In genomic region chr6:145277138-145277763, GRCm38 (mm10) we compare ENCODE assay signal across 21 mouse cellular contexts. TPM values are rescaled to one million over a fixed set of nuclear protein-coding genes. Genes with fewer than 3 reads are reported as not detected.
DNase-seq lines count a peak whose midpoint lies in the region; ATAC-seq and TF ChIP-seq lines count a peak whose summit lies in the region.
"Had no signal": no experiment of that assay in that cellular context is flagged by ENCODE, and none has a peak within 500 bp of the region (broad histone marks: within the 10 kb centered on the region; RNA-seq: fewer than 3 reads in every experiment).

No protein-coding gene starts in this region.

- 0 out of 2 replicates have a peak, but pooled peaks cover 4% of the 10 kb centered on the region for H3K27me3 ChIP-seq in E14TG2a.4 (ENCODE audit: insufficient read depth, low read length)
- H3K27me3 ChIP-seq in liver, postnatal 0 days (ENCODE audit: insufficient read depth, low read length): no peaks in the 10 kb centered on the region
- no peaks in the 10 kb centered on the region for H3K27me3 ChIP-seq in lung, postnatal 0 days (replicated peaks; ENCODE audit: insufficient read depth, low read length)
- H3K27me3 ChIP-seq: embryonic facial prominence, embryonic 15.5 days; midbrain, embryonic 13.5 days had no signal

- 35% methylated on average over 9 of the region's 9 CpGs for WGBS in liver, postnatal 0 days (ENCODE audit: insufficient replicate concordance)
- 53% methylated on average over 9 of the region's 9 CpGs for WGBS in lung, adult 2 months
- 62% methylated on average over 9 of the region's 9 CpGs for WGBS in lung, postnatal 0 days

- TF ChIP-seq POLR2A in lung, adult 2 months (IDR thresholded peaks at IDR 0.05; ENCODE audit: borderline replicate concordance, extremely low read depth, low read depth, low read length): no peak

- intact Hi-C loops in gastrocnemius, adult 2 months (cut with DNase I): no loop called here

- peak overlapping the region; percentile 66 for H3K4me2 ChIP-seq in liver, postnatal 0 days (ENCODE audit: low read depth, low read length)
- no peak overlapping the region for H3K4me2 ChIP-seq in lung, postnatal 0 days (replicated peaks; ENCODE audit: low read depth, low read length)

- H3K4me3 ChIP-seq in gastrocnemius, adult 2 months: no peak overlapping the region
- H3K4me3 ChIP-seq in E14TG2a.4 (replicated peaks; ENCODE audit: low read length): peak overlapping the region; percentile 18
- H3K4me3 ChIP-seq in liver, postnatal 0 days (ENCODE audit: low read depth, low read length): no peak overlapping the region
- H3K4me3 ChIP-seq in lung, adult 2 months (replicated peaks; ENCODE audit: extremely low read depth, low read depth, low read length): no peak overlapping the region
- no peak overlapping the region for H3K4me3 ChIP-seq in lung, postnatal 0 days (ENCODE audit: low read depth, low read length)
- H3K4me3 ChIP-seq: heart, adult 2 months; midbrain, embryonic 13.5 days had no signal

- no peaks in the 10 kb centered on the region for H3K36me3 ChIP-seq in E14TG2a.4 (ENCODE audit: insufficient read depth, low read length)
- no peaks in the 10 kb centered on the region for H3K36me3 ChIP-seq in liver, postnatal 0 days (replicated peaks; ENCODE audit: insufficient read depth, low read length)
- no peaks in the 10 kb centered on the region for H3K36me3 ChIP-seq in lung, postnatal 0 days (ENCODE audit: insufficient read depth, low read length)
- H3K36me3 ChIP-seq: embryonic facial prominence, embryonic 15.5 days; forebrain, embryonic 10.5 days; midbrain, embryonic 13.5 days had no signal

- peak; percentile 12; the same call in 1 of the 2 replicates for ATAC-seq in common myeloid progenitor, adult 5-6 weeks (replicated peaks; ENCODE audit: low read depth, poor library complexity, severe bottlenecking)
- no peak for ATAC-seq in liver, postnatal 0 days
- ATAC-seq in inflammation-experienced regulatory T-cells, adult 6 months: no peak
- ATAC-seq in lung, postnatal 0 days: no peak
- ATAC-seq: midbrain, embryonic 13.5 days had no signal

- no peak for TF ChIP-seq CTCF in gastrocnemius, adult 2 months (IDR thresholded peaks at IDR 0.05)
- no peak for TF ChIP-seq CTCF in E14TG2a.4 (conservative IDR thresholded peaks at IDR 0.05; ENCODE audit: low read length)
- no peak for TF ChIP-seq CTCF in liver, postnatal 0 days (IDR thresholded peaks at IDR 0.05; ENCODE audit: low read depth)
- TF ChIP-seq CTCF in lung, adult 2 months (IDR thresholded peaks at IDR 0.05; ENCODE audit: insufficient read depth, low read length): no peak
- no peak for TF ChIP-seq CTCF in lung, postnatal 0 days (IDR thresholded peaks at IDR 0.05)

- no peak for DNase-seq in gastrocnemius, adult 2 months
- no peak for DNase-seq in gastrocnemius, postnatal 10 days
- DNase-seq in liver, postnatal 0 days: no peak
- no peak for DNase-seq in lung, adult 2 months
- DNase-seq in lung, postnatal 0 days (ENCODE audit: low spot score): no peak
- DNase-seq: cerebellum, adult 11-12 months; cerebellum, postnatal 25 days; gastrocnemius, postnatal 14 days; heart, adult 2 months; heart, postnatal 10 days; kidney, adult 18-20 months; lung, embryonic 14.5 days; lung, postnatal 4 days; right cerebral cortex, postnatal 25 days had no signal

- no peaks in the 10 kb centered on the region for H3K9me3 ChIP-seq in E14TG2a.4 (ENCODE audit: low read length)
- no peaks in the 10 kb centered on the region for H3K9me3 ChIP-seq in liver, postnatal 0 days (ENCODE audit: low read length)
- no peaks in the 10 kb centered on the region for H3K9me3 ChIP-seq in lung, postnatal 0 days (ENCODE audit: low read length)
- H3K9me3 ChIP-seq: embryonic facial prominence, embryonic 15.5 days; forebrain, embryonic 10.5 days; midbrain, embryonic 13.5 days had no signal

- H3K4me1 ChIP-seq in E14TG2a.4 (replicated peaks; ENCODE audit: low read depth, low read length): peaks cover 69% of the 10 kb centered on the region
- H3K4me1 ChIP-seq in liver, postnatal 0 days (ENCODE audit: insufficient read depth): peaks cover 16% of the 10 kb centered on the region
- peaks cover 4% of the 10 kb centered on the region; the same call in 1 of the 2 replicates for H3K4me1 ChIP-seq in lung, adult 2 months (ENCODE audit: control insufficient read depth, insufficient read depth, low read length)
- no peaks in the 10 kb centered on the region for H3K4me1 ChIP-seq in lung, postnatal 0 days (ENCODE audit: insufficient read depth, low read depth, low read length)

- H3K9ac ChIP-seq in liver, postnatal 0 days (replicated peaks): no peak overlapping the region
- no peak overlapping the region for H3K9ac ChIP-seq in lung, postnatal 0 days (replicated peaks; ENCODE audit: low read depth)
- H3K9ac ChIP-seq: embryonic facial prominence, embryonic 15.5 days; lung, embryonic 14.5 days; midbrain, embryonic 13.5 days had no signal

- peak overlapping the region; percentile 32; the same call in 1 of the 2 replicates for H3K27ac ChIP-seq in gastrocnemius, adult 2 months
- peak overlapping the region; percentile 71; the same call in 1 of the 2 replicates for H3K27ac ChIP-seq in liver, postnatal 0 days (ENCODE audit: low read depth)
- no peak overlapping the region for H3K27ac ChIP-seq in lung, postnatal 0 days (ENCODE audit: low read length)
- H3K27ac ChIP-seq: embryonic facial prominence, embryonic 15.5 days; forebrain, embryonic 10.5 days; kidney, postnatal 0 days; midbrain, embryonic 13.5 days had no signal

- no peak for TF ChIP-seq EP300 in liver, postnatal 0 days (IDR thresholded peaks at IDR 0.05; ENCODE audit: low read depth)
- TF ChIP-seq EP300 in lung, postnatal 0 days (IDR thresholded peaks at IDR 0.05): no peak

RNA-seq across cellular contexts. Expression of gene Kras, which starts 27.2 kb away (rescaled TPM):
- total RNA-seq in gastrocnemius, adult 2 months (2021): 10 to 100 TPM; 13.2 to 21.2 TPM
- 10 to 100 TPM; 24.1 to 27.6 TPM for total RNA-seq in gastrocnemius, postnatal 10 days (2021)
- 33.4 and 39.1 TPM in 2 replicates for total RNA-seq in common myeloid progenitor, adult 5-6 weeks (2017)
- 41.0 and 48.0 TPM in 2 replicates for polyA plus RNA-seq in liver, postnatal 0 days (2015; fragmentation: Nextera tagmentation; extraction: Ambion mirVana)
- 23.2 and 27.7 TPM in 2 replicates for polyA plus RNA-seq in lung, adult 2 months (2012; rRNA removed)
- 10 to 100 TPM; 23.3 to 49.5 (median 37.0) TPM for polyA plus RNA-seq in inflammation-experienced regulatory T-cells, adult 6 months (2017; shearing (Covaris generic))
- polyA plus RNA-seq in lung, postnatal 0 days (2015; fragmentation: Nextera tagmentation; extraction: Ambion mirVana): 90.5 and 98.6 TPM in 2 replicates
